Mouse (Mus musculus) spleen, embryonic (tissue): ENCODE data around the gene Sema3f.

ENCODE experiments used
- CTCF ChIA-PET: fragments of 350-600 bp; sonication (Branson Sonifier 250); formaldehyde crosslinking; loops from one replicate; lab custom pipeline; 2022; lab: Charles Lee

Gene Sema3f

GRCm38 (mm10) chr9:107668011-107668410, 42.3 kb downstream of the Sema3f start:
- CTCF ChIA-PET: no interaction called here

GRCm38 (mm10) chr9:107667219-107667618, 43.1 kb downstream of the Sema3f start:
- CTCF ChIA-PET: no interaction called here

- CTCF ChIA-PET: no interaction called here
These were observed 43.5 kb downstream of the Sema3f start for GRCm38 (mm10) chr9:107666751-107667205.

- CTCF ChIA-PET: no interaction called here
These were observed 45.0 kb downstream of the Sema3f start for GRCm38 (mm10) chr9:107665308-107665707.

- CTCF ChIA-PET: interaction anchor here (0.8 kb wide), 1 partner anchor 91 kb away, joined by 3 read pairs; no protein-coding TSS in a partner anchor
These were observed 46.8 kb downstream of the Sema3f start for GRCm38 (mm10) chr9:107663525-107663924.

GRCm38 (mm10) chr9:107662342-107662741, 47.9 kb downstream of the Sema3f start:
- CTCF ChIA-PET: no interaction called here

GRCm38 (mm10) chr9:107660777-107661176, 49.5 kb downstream of the Sema3f start:
- CTCF ChIA-PET: no interaction called here

GRCm38 (mm10) chr9:107659961-107660360, 50.3 kb downstream of the Sema3f start:
- CTCF ChIA-PET: interaction anchor here (0.6 kb wide), 1 partner anchor 33 kb away, joined by 4 read pairs; no protein-coding TSS in a partner anchor

- CTCF ChIA-PET: interaction anchor here (0.6 kb wide), 1 partner anchor 33 kb away, joined by 4 read pairs; no protein-coding TSS in a partner anchor
These were observed 50.7 kb downstream of the Sema3f start for GRCm38 (mm10) chr9:107659551-107659950.

GRCm38 (mm10) chr9:107658096-107658495, 52.2 kb downstream of the Sema3f start:
- CTCF ChIA-PET: no interaction called here

- CTCF ChIA-PET: no interaction called here
These were observed 53.1 kb downstream of the Sema3f start for GRCm38 (mm10) chr9:107657144-107657543.

- CTCF ChIA-PET: no interaction called here
These were observed 55.7 kb downstream of the Sema3f start for GRCm38 (mm10) chr9:107654585-107654984.

- CTCF ChIA-PET: no interaction called here
These were observed 56.8 kb downstream of the Sema3f start for GRCm38 (mm10) chr9:107653474-107653873.

- CTCF ChIA-PET: no interaction called here
These were observed 59.4 kb downstream of the Sema3f start for GRCm38 (mm10) chr9:107650708-107651481.

GRCm38 (mm10) chr9:107650225-107650624, 60.0 kb downstream of the Sema3f start:
- CTCF ChIA-PET: no interaction called here

- CTCF ChIA-PET: interaction anchor here (0.6 kb wide), 1 partner anchor 92 kb away, joined by 4 read pairs; no protein-coding TSS in a partner anchor
These were observed 61.5 kb downstream of the Sema3f start for GRCm38 (mm10) chr9:107648767-107649166.

- CTCF ChIA-PET: interaction anchor here (0.6 to 4.3 kb wide), 4 partner anchors 18 to 33 kb away, joined by 3 to 19 read pairs (median 5); partner anchors contain the start of gene Gnat1
These were observed 63.3 kb downstream of the Sema3f start for GRCm38 (mm10) chr9:107646975-107647374.

GRCm38 (mm10) chr9:107645577-107645976, 64.7 kb downstream of the Sema3f start:
- CTCF ChIA-PET: interaction anchor here (0.7 to 4.3 kb wide), 8 partner anchors 15 to 66 kb away, joined by 3 to 19 read pairs (median 8); partner anchors contain the start of gene Gnat1

- CTCF ChIA-PET: interaction anchor here (0.7 to 4.3 kb wide), 8 partner anchors 15 to 67 kb away, joined by 3 to 19 read pairs (median 8); partner anchors contain the start of gene Gnat1
These were observed 65.1 kb downstream of the Sema3f start for GRCm38 (mm10) chr9:107645153-107645510.

GRCm38 (mm10) chr9:107644495-107645152, 65.7 kb downstream of the Sema3f start:
- CTCF ChIA-PET: interaction anchor here (1.0 to 4.3 kb wide), 8 partner anchors 14 to 43 kb away, joined by 3 to 19 read pairs (median 8); partner anchors contain the start of gene Gnat1

- CTCF ChIA-PET: interaction anchor here (1.0 to 4.3 kb wide), 5 partner anchors 13 to 42 kb away, joined by 4 to 19 read pairs (median 8); no protein-coding TSS in a partner anchor
These were observed 66.6 kb downstream of the Sema3f start for GRCm38 (mm10) chr9:107643544-107644214.
